Mouse (Mus musculus) T-cell, adult 2 months (primary cell): ENCODE results near the gene Map2k1.
A peak's percentile ranks its signal among the peaks of the same experiment; 100 is the strongest.

Experiments
- DNase-seq: peaks from one replicate; pipeline ENCODE4 v3.0.0; 2022; ENCODE audit warnings: low spot score

Gene Map2k1

DNA sequence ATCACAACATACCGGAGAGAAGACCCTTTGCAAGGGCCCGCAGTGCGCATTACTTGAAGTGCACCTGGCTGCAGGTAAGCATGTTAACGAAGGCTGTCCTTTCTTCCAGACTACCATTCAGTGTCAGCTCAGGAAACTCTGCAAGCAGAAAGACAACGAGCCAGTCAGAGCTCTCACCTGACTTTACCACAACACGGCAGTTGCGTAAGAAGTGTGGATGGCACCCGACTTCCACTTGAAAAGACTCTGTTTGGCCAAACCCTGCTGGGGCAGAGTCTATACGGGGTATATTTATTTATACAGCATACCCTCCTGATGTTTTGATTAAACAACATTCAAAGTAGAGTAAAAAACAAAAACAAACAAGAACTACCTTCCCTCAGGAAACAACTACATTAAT lies 113.6 kb downstream of the Map2k1 start:
- DNase-seq: no peak

DNA sequence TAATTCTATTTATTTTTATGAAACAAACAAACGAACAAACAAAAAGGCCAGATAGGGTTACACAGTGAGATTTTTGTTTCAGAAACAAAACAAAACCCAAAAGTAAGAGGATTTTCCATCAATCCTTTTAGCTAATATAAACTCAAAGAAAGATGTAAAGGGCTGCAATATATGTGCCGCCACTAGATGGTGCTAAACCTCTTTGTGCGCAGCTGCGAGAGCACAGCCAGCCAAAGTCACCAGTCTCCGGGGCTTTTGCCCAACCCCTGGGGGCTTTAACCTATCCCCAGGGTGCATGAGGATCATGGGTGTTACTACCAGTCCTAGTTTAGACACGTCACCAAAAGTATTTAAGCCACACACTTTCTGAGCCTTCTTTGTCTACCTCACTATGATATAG lies 114.5 kb downstream of the Map2k1 start:
- peak; percentile 68 for DNase-seq
